Mouse (Mus musculus) liver, embryonic 12.5 days (tissue): ENCODE measurements around the gene Manba. TPM values are rescaled to one million over a fixed set of nuclear protein-coding genes. Genes with fewer than 3 reads are reported as not detected.
"Not testable (repeated sequence)": the region's sequence is repeated elsewhere in the genome, so short reads cannot be mapped to it uniquely, and the experiment has no call there.

Experiments used
- ATAC-seq: fragments of 200-750 bp; cut with Nextera tagmentation; 2 replicates; pipeline ENCODE4 v1.8.0; 2017; ENCODE audit warnings: moderate number of reproducible peaks, mild to moderate bottlenecking, moderate library complexity
- H3K27ac ChIP-seq: fragments of 300-500 bp; sonication (generic); 2 replicates; pipeline ENCODE4 v1.5.1; 2016; ENCODE audit warnings: mild to moderate bottlenecking
- H3K27me3 ChIP-seq: fragments of 300-500 bp; sonication (generic); replicated peaks from 2 replicates; pipeline ENCODE4 v1.6.1; 2016; ENCODE audit warnings: mild to moderate bottlenecking, moderate library complexity
- H3K36me3 ChIP-seq: fragments of 300-500 bp; sonication (generic); 2 replicates; pipeline ENCODE4 v1.6.1; 2016; ENCODE audit warnings: mild to moderate bottlenecking, moderate library complexity
- H3K4me1 ChIP-seq: fragments of 300-500 bp; sonication (generic); 2 replicates; pipeline ENCODE4 v1.6.1; 2016
- H3K4me2 ChIP-seq: fragments of 300-500 bp; sonication (generic); 2 replicates; pipeline ENCODE4 v1.6.1; 2016; ENCODE audit warnings: mild to moderate bottlenecking, moderate library complexity
- H3K4me3 ChIP-seq: fragments of 300-500 bp; sonication (generic); 2 replicates; pipeline ENCODE4 v1.5.1; 2016; ENCODE audit warnings: mild to moderate bottlenecking, moderate library complexity
- H3K9ac ChIP-seq: fragments of 300-500 bp; sonication (generic); 2 replicates; pipeline ENCODE4 v1.6.1; 2016; ENCODE audit warnings: mild to moderate bottlenecking, moderate library complexity
- H3K9me3 ChIP-seq: fragments of 300-500 bp; sonication (generic); replicated peaks from 2 replicates; pipeline ENCODE4 v1.6.1; 2016; ENCODE audit warnings: mild to moderate bottlenecking, moderate library complexity
- WGBS: fragments of 180-500 bp; shearing (Covaris S2); methylation state at CpG from one replicate; pipeline ENCODE4 v1.1.7; 2016; ENCODE audit not compliant: insufficient replicate concordance; 5-methylcytosine and 5-hydroxymethylcytosine counted together
- polyA plus RNA-seq: library from polyadenylated mRNA; unstranded; fragments of >200 nt; fragmentation: Nextera tagmentation; extraction: Ambion mirVana; gene quantifications from 2 replicates; pipeline ENCODE4 v1.2.1, GENCODE M21; 2016

The Manba gene
- polyA plus RNA-seq, 1 experiment from 2014 or later = 7.3 TPM

- Histone ChIP-seq H3K4me3 (no peak overlapping the region), H3K9me3 (no peaks in the 10 kb centered on the region), H3K27me3 (no peaks in the 10 kb centered on the region), H3K4me1 (peaks cover 30% of the 10 kb centered on the region), H3K36me3 (no peaks in the 10 kb centered on the region), H3K27ac (no peak overlapping the region), H3K4me2 (no peak overlapping the region), H3K9ac (no peak overlapping the region)
- 56% methylated on average over 11 of the region's 11 CpGs for WGBS
- no peak for ATAC-seq
Measured at GRCm38 (mm10) chr3:135513270-135513669, 27.9 kb downstream of the Manba start.

GRCm38 (mm10) chr3:135513800-135514425 lies 28.5 kb downstream of the Manba start:
- Histone ChIP-seq H3K36me3 (no peaks in the 10 kb centered on the region; the same call in 1 of the 2 replicates), H3K27me3 (no peaks in the 10 kb centered on the region), H3K9ac (no peak overlapping the region), H3K4me1 (peaks cover 30% of the 10 kb centered on the region), H3K27ac (no peak overlapping the region), H3K4me3 (no peak overlapping the region), H3K9me3 (no peaks in the 10 kb centered on the region), H3K4me2 (no peak overlapping the region)
- ATAC-seq = no peak
- 64% methylated on average over 14 of the region's 14 CpGs for WGBS

DNA sequence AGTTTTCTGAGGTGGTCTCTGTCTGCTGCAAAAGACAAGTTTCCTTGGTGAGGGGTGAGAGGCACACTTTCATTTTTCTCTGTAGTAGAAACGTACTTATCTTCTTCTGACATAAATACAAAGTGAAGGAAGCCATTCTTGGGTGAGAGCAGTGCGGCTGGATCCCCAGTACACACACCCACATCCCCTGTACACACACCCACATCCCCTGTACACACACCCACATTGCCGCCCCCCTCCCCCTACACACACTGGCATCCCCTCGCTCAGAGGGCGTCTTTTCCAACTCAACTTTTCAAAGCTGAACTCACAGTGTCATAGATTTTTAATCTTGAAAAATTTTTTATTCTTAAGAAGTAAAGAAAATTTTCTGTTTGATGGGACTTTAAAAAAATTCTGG lies 29.8 kb downstream of the Manba start:
- 64% methylated on average over 5 of the region's 5 CpGs for WGBS
- H3K4me1 ChIP-seq = peaks cover 30% of the 10 kb centered on the region
- ATAC-seq = no peak
- H3K9me3 ChIP-seq = no peaks in the 10 kb centered on the region
- H3K4me2 ChIP-seq = no peak overlapping the region
- H3K27ac ChIP-seq = no peak overlapping the region
- H3K36me3 ChIP-seq = no peaks in the 10 kb centered on the region; the same call in 1 of the 2 replicates
- H3K9ac ChIP-seq = no peak overlapping the region
- no peaks in the 10 kb centered on the region for H3K27me3 ChIP-seq
- H3K4me3 ChIP-seq = no peak overlapping the region

DNA sequence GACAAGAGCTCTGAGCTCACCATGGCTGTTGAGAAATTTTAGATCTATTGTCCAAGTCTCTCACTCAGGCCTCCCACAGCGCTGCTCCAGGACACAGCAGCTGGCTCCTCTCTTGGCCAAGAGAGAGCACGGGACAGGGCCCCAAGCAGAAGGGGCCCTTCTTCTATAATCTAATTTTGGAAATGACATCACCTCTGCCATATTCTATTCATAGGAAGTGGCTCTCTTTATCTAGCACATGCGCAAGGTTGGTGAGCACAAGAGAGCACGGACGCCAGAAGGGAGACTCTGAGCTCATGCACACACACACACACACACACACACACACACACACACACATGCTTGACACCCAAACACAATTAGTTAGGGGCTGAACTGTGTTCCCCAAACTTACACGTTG lies 31.5 kb downstream of the Manba start:
- no peaks in the 10 kb centered on the region; the same call in 1 of the 2 replicates for H3K36me3 ChIP-seq
- 29% methylated on average over 6 of the region's 6 CpGs for WGBS
- peak overlapping the region; percentile 37 for H3K4me2 ChIP-seq
- no peaks in the 10 kb centered on the region for H3K27me3 ChIP-seq
- no peak overlapping the region for H3K27ac ChIP-seq
- no peaks in the 10 kb centered on the region for H3K9me3 ChIP-seq
- H3K4me1 ChIP-seq = peaks cover 34% of the 10 kb centered on the region
- no peak overlapping the region for H3K9ac ChIP-seq
- no peak overlapping the region for H3K4me3 ChIP-seq
- ATAC-seq = peak; percentile 80

DNA sequence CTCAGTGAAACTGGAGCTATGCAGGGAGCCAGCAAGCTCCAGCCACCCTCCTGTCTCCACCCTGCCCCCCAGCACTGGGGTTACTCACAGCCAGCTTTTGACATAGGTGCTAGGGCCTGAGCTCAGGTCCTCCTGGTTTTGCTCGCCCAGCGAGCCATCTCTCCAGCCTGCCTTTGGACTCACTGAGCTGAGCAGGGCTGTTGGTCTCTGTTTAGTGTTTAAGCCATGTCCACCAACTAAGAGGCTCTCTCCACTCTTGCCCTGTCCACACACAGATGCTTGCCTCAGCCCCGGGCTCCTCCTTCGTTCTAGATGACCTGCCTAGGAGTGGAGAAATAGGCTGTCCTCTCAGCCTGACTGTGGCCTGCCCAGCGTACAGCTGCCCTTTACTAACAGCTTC lies 33.5 kb downstream of the Manba start:
- no peak overlapping the region for H3K4me2 ChIP-seq
- peaks cover 42% of the 10 kb centered on the region for H3K4me1 ChIP-seq
- no peaks in the 10 kb centered on the region for H3K9me3 ChIP-seq
- no peak overlapping the region for H3K27ac ChIP-seq
- H3K4me3 ChIP-seq = no peak overlapping the region
- H3K9ac ChIP-seq = no peak overlapping the region
- H3K27me3 ChIP-seq = no peaks in the 10 kb centered on the region
- 79% methylated on average over 5 of the region's 5 CpGs for WGBS
- no peaks in the 10 kb centered on the region; the same call in 1 of the 2 replicates for H3K36me3 ChIP-seq
- no peak for ATAC-seq

DNA sequence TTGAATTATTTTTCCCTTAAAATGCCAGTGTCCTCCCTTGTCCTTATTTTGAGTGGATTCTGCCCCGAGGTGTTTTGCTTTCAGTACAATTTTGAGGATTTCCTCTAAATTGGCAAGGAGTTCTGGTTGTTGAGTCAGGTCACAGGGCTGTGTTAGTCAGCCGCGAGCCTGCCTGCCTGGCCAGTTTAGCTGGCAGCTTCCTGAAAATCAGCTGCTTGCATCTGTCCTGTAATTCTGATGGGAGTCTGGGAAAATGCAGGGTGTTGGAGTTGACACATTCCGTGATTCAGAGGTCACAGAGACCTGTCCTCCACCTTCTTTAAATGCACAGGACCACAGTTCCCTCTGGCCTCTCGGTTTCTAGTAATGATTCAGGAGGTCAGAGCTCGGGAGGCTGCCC lies 34.2 kb downstream of the Manba start:
- 63% methylated on average over 6 of the region's 6 CpGs for WGBS
- ATAC-seq = no peak
- Histone ChIP-seq H3K9me3 (no peaks in the 10 kb centered on the region), H3K27ac (no peak overlapping the region), H3K9ac (no peak overlapping the region), H3K4me2 (no peak overlapping the region), H3K27me3 (no peaks in the 10 kb centered on the region), H3K4me1 (peaks cover 36% of the 10 kb centered on the region), H3K36me3 (no peaks in the 10 kb centered on the region; the same call in 1 of the 2 replicates), H3K4me3 (no peak overlapping the region)

DNA sequence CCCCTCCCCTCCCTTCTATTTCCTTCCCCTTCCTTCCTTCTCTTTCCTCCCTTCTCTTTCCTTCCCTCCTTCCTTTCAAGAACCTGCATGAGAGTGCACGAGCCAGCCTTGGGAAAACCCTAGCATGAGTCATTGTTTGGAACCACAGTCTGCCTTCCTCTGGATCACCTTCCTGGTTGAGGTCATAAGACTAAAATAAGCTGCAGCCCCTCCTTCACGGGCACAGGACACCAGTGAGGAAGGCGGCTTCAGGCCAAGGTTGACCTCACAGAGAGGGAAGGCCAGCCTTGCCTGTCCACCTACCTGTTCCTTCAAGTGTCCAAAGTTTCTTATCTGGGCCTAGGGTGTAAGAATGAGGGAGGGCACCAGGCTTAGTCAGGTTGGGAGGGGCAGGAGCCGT lies 36.6 kb downstream of the Manba start:
- 0 out of 2 replicates have a peak overlapping the region, but pooled peaks have one; percentile 29 for H3K27ac ChIP-seq

GRCm38 (mm10) chr3:135522618-135523355 lies 37.4 kb downstream of the Manba start:
- Histone ChIP-seq H3K4me2 (peak overlapping the region; percentile 45), H3K27me3 (no peaks in the 10 kb centered on the region), H3K9ac (no peak overlapping the region), H3K4me1 (peaks cover 16% of the 10 kb centered on the region), H3K36me3 (peaks cover 3% of the 10 kb centered on the region; the same call in 1 of the 2 replicates), H3K27ac (peak overlapping the region; percentile 29; the same call in 1 of the 2 replicates), H3K4me3 (no peak overlapping the region), H3K9me3 (no peaks in the 10 kb centered on the region)
- 30% methylated on average over 16 of the region's 16 CpGs for WGBS
- ATAC-seq = peak; percentile 67

More for the DNA sequence above, 36.6 kb downstream of the Manba start:
- Histone ChIP-seq H3K9ac (no peak overlapping the region), H3K9me3 (no peaks in the 10 kb centered on the region), H3K4me2 (peak overlapping the region; percentile 45), H3K27me3 (no peaks in the 10 kb centered on the region), H3K4me3 (no peak overlapping the region), H3K36me3 (peaks cover 3% of the 10 kb centered on the region; the same call in 1 of the 2 replicates), H3K4me1 (peaks cover 20% of the 10 kb centered on the region)
- 23% methylated on average over 4 of the region's 4 CpGs for WGBS
- no peak for ATAC-seq

GRCm38 (mm10) chr3:135524900-135525299 lies 39.5 kb downstream of the Manba start:
- H3K4me1 ChIP-seq = peaks cover 16% of the 10 kb centered on the region
- H3K4me2 ChIP-seq, H3K36me3 ChIP-seq, H3K4me3 ChIP-seq, H3K9me3 ChIP-seq, H3K27me3 ChIP-seq, ATAC-seq, H3K9ac ChIP-seq, H3K27ac ChIP-seq: not testable (repeated sequence)
- 57% methylated on average over 2 of the region's 2 CpGs for WGBS

GRCm38 (mm10) chr3:135529670-135530069 lies 44.3 kb downstream of the Manba start:
- 0 out of 2 replicates have a peak, but pooled peaks cover 5% of the 10 kb centered on the region for H3K36me3 ChIP-seq
- no peak overlapping the region for H3K4me3 ChIP-seq
- no peak overlapping the region for H3K9ac ChIP-seq
- no peaks in the 10 kb centered on the region for H3K27me3 ChIP-seq
- no peak overlapping the region for H3K27ac ChIP-seq
- no peaks in the 10 kb centered on the region for H3K4me1 ChIP-seq
- WGBS = 83% methylated on average over 7 of the region's 7 CpGs
- no peaks in the 10 kb centered on the region for H3K9me3 ChIP-seq
- no peak for ATAC-seq
- H3K4me2 ChIP-seq = no peak overlapping the region

GRCm38 (mm10) chr3:135531762-135532161 lies 46.4 kb downstream of the Manba start:
- Histone ChIP-seq H3K36me3 (0 out of 2 replicates have a peak, but pooled peaks cover 3% of the 10 kb centered on the region), H3K4me2 (no peak overlapping the region), H3K4me1 (no peaks in the 10 kb centered on the region), H3K4me3 (no peak overlapping the region), H3K9me3 (no peaks in the 10 kb centered on the region), H3K27ac (no peak overlapping the region), H3K9ac (no peak overlapping the region), H3K27me3 (no peaks in the 10 kb centered on the region)
- 56% methylated on average over 2 of the region's 2 CpGs for WGBS
- ATAC-seq = no peak

DNA sequence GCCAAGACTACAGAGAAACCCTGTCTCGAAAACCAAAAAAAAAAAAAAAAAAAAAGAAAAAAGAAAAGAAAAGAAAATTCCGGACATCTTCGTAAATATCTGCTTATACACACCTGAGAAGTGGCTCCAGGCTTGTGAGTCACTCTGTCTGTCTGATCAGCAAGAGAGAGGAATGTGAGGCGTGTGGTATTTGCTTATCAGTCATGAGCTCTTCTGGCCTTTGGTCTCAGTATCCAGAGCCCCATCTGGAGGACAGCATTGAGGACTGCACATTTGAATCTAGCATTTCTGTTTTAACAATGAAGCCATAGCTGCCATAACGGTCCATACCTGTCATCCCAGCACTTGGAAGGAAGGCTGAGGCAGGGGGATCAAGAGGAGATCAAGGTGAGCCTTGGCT lies 48.7 kb downstream of the Manba start:
- H3K27me3 ChIP-seq = no peaks in the 10 kb centered on the region
- no peaks in the 10 kb centered on the region for H3K4me1 ChIP-seq
- 54% methylated on average over 4 of the region's 5 CpGs for WGBS
- H3K36me3 ChIP-seq = 0 out of 2 replicates have a peak, but pooled peaks cover 3% of the 10 kb centered on the region
- H3K9ac ChIP-seq = no peak overlapping the region
- H3K4me3 ChIP-seq = no peak overlapping the region
- H3K27ac ChIP-seq = no peak overlapping the region
- ATAC-seq = peak; percentile 65
- H3K9me3 ChIP-seq = no peaks in the 10 kb centered on the region
- no peak overlapping the region for H3K4me2 ChIP-seq
